Mouse (Mus musculus): ENCODE data around the gene Grm1.

- TF ChIP-seq CTCF (IDR thresholded peaks at IDR 0.05; ENCODE audit: extremely low read depth, insufficient read length, insufficient replicate concordance, low read depth, low read length) (no peak), POLR2A (IDR thresholded peaks at IDR 0.05; ENCODE audit: low read depth, low read length) (no peak)
Measured at GRCm38 (mm10) chr10:10947531-10947930, 134.6 kb downstream of the Grm1 start.
